Mouse (Mus musculus): ENCODE data around the gene Kbtbd4.

- TF ChIP-seq HCFC1 (IDR thresholded peaks at IDR 0.05; ENCODE audit: borderline replicate concordance, insufficient read depth, low read length), result no peak
- TF ChIP-seq ZC3H11A (IDR thresholded peaks at IDR 0.05; ENCODE audit: borderline replicate concordance, low read depth, low read length), result no peak
- TF ChIP-seq ZNF384 (IDR thresholded peaks at IDR 0.05; ENCODE audit: low read depth, low read length), result no peak
- no peak for TF ChIP-seq MAFK (IDR thresholded peaks at IDR 0.05; ENCODE audit: insufficient read depth, low read depth, low read length)
- TF ChIP-seq CHD2 (IDR thresholded peaks at IDR 0.05; ENCODE audit: low read depth, low read length), result no peak
Measured at GRCm38 (mm10) chr2:90880144-90880785, 24.3 kb upstream of the Kbtbd4 start.

Data from ES-E14 (cell line).